Mouse (Mus musculus) G1E (cell line): ENCODE measurements around the gene Esd.

ENCODE experiments used
- CTCF ChIP-seq: IDR thresholded peaks from 2 replicates; pipeline ENCODE4 v1.5.1; 2012; ENCODE audit warnings: low read depth, low read length, inconsistent platforms, mixed read lengths
- GATA1 ChIP-seq: IDR thresholded peaks from 2 replicates; pipeline ENCODE4 v1.6.1; 2012; ENCODE audit warnings: borderline replicate concordance, low read length, inconsistent platforms, mixed read lengths
- GATA2 ChIP-seq: IDR thresholded peaks from 2 replicates; pipeline ENCODE4 v1.6.1; 2012; ENCODE audit warnings: low read depth, low read length, inconsistent platforms, borderline replicate concordance
- TAL1 ChIP-seq: conservative IDR thresholded peaks from 2 replicates; pipeline ENCODE4 v1.6.1; 2012; ENCODE audit warnings: low read depth, low read length, inconsistent platforms, mixed read lengths

DNA sequence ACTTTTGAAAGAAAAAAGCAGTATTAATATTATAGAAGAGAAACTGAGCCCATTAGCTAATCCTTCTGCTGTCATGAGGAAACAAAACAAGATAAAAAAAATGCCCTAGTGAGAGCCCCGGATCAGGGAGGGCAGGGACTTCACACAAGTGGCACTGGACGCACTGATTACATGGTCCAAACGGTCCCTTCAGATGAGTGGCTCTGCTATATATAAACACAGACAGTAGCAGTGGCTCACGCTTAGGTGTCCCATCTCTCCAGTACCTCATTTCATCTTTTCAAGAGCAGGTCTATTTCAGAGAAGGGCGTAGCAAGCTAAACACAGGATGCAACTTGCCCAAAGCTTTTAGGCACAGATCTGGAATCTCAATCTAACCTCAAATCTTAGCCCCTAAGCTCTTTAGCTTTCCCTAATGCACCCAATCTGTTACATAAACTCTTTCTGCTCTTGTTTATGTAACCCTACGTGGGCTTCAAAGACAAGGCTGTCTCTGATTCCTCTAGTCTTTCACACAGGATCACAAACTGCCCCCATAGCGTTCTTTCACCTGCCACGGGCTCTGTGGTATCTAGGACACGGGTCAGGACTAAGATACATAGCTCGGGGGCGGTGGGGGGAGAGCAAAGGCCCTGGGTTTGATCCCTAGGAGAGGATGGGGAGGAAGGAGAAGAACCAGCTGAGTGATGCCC lies 52.3 kb downstream of the Esd start:
- no peak for TF ChIP-seq CTCF
- no peak for TF ChIP-seq GATA1
- no peak for TF ChIP-seq GATA2
- TF ChIP-seq TAL1, result no peak
